Mouse (Mus musculus): ENCODE measurements around the gene Eif3c.

The Eif3c gene

GRCm38 (mm10) chr7:126554796-126555195 lies 11.4 kb downstream of the Eif3c start:
- DNase-seq (ENCODE audit: low spot score), result no peak

GRCm38 (mm10) chr7:126545631-126546030 lies 20.6 kb downstream of the Eif3c start:
- no peak for DNase-seq (ENCODE audit: low spot score)

GRCm38 (mm10) chr7:126541661-126542060 lies 24.6 kb downstream of the Eif3c start:
- no peak for DNase-seq (ENCODE audit: low spot score)

GRCm38 (mm10) chr7:126537820-126538585 lies 28.2 kb downstream of the Eif3c start:
- DNase-seq (ENCODE audit: low spot score), result peak; percentile 62

- no peak for DNase-seq (ENCODE audit: low spot score)
Measured at GRCm38 (mm10) chr7:126536466-126536865, 29.7 kb downstream of the Eif3c start.

- DNase-seq (ENCODE audit: low spot score), result peak; percentile 56
Measured at GRCm38 (mm10) chr7:126535766-126536165, 30.4 kb downstream of the Eif3c start.

- DNase-seq (ENCODE audit: low spot score), result no peak
Measured at GRCm38 (mm10) chr7:126533434-126533833, 32.8 kb downstream of the Eif3c start.

- DNase-seq (ENCODE audit: low spot score), result peak; percentile 74
Measured at GRCm38 (mm10) chr7:126528166-126528577, 38.0 kb downstream of the Eif3c start.

- DNase-seq (ENCODE audit: low spot score), result no peak
Measured at GRCm38 (mm10) chr7:126523316-126523715, 42.9 kb downstream of the Eif3c start.

- no peak for DNase-seq (ENCODE audit: low spot score)
Measured at GRCm38 (mm10) chr7:126519513-126519912, 46.7 kb downstream of the Eif3c start.

GRCm38 (mm10) chr7:126518261-126518941 lies 47.8 kb downstream of the Eif3c start:
- no peak for DNase-seq (ENCODE audit: low spot score)

GRCm38 (mm10) chr7:126511287-126511686 lies 54.9 kb downstream of the Eif3c start:
- no peak for DNase-seq (ENCODE audit: low spot score)

- no peak for DNase-seq (ENCODE audit: low spot score)
Measured at GRCm38 (mm10) chr7:126507126-126507778, 59.0 kb downstream of the Eif3c start.

GRCm38 (mm10) chr7:126504913-126505312 lies 61.3 kb downstream of the Eif3c start:
- no peak for DNase-seq (ENCODE audit: low spot score)

- peak; percentile 99 for DNase-seq (ENCODE audit: low spot score)
Measured at GRCm38 (mm10) chr7:126503273-126503878, 62.8 kb downstream of the Eif3c start, which contains the start of gene Atxn2l. TSS of gene Atxn2l (minus strand) at chr7:126503437.

- DNase-seq (ENCODE audit: low spot score), result no peak
Measured at GRCm38 (mm10) chr7:126502751-126503150, 63.5 kb downstream of the Eif3c start.

- peak; percentile 95 for DNase-seq (ENCODE audit: low spot score)
Measured at GRCm38 (mm10) chr7:126502023-126502741, 64.0 kb downstream of the Eif3c start.

- DNase-seq (ENCODE audit: low spot score), result no peak
Measured at GRCm38 (mm10) chr7:126501684-126502022, 64.6 kb downstream of the Eif3c start.

GRCm38 (mm10) chr7:126499416-126499815 lies 66.8 kb downstream of the Eif3c start:
- no peak for DNase-seq (ENCODE audit: low spot score)

- no peak for DNase-seq (ENCODE audit: low spot score)
Measured at GRCm38 (mm10) chr7:126497966-126498365, 68.2 kb downstream of the Eif3c start.

GRCm38 (mm10) chr7:126496475-126496874 lies 69.7 kb downstream of the Eif3c start:
- no peak for DNase-seq (ENCODE audit: low spot score)

All from embryo, embryonic 10 days (tissue).